Mouse (Mus musculus): ENCODE measurements around the gene Setd1b. TPM values are rescaled to one million over a fixed set of nuclear protein-coding genes. Genes with fewer than 3 reads are reported as not detected.

The Setd1b gene
- polyA plus RNA-seq, 1 experiment from 2014 or later = 9.3 TPM

GRCm38 (mm10) chr5:123152901-123153300 is 10.9 kb downstream of the Setd1b start:
- H3K79me2 ChIP-seq (ENCODE audit: inconsistent target) = peaks cover 90% of the 10 kb centered on the region
- peaks cover 41% of the 10 kb centered on the region for H3K36me3 ChIP-seq (ENCODE audit: inconsistent target)
- WGBS (ENCODE audit: missing documents) = 0% methylated on average over 1 of the region's 1 CpGs
- H3K27ac ChIP-seq = no peak overlapping the region
- no peak overlapping the region for H3K4me3 ChIP-seq (ENCODE audit: inconsistent target)

- WGBS (ENCODE audit: missing documents) = 63% methylated on average over 7 of the region's 7 CpGs
Measured at GRCm38 (mm10) chr5:123155425-123155824, 13.4 kb downstream of the Setd1b start.

GRCm38 (mm10) chr5:123156763-123157162 is 14.8 kb downstream of the Setd1b start:
- no peak overlapping the region for H3K27ac ChIP-seq
- peaks cover 61% of the 10 kb centered on the region for H3K36me3 ChIP-seq (ENCODE audit: inconsistent target)
- WGBS (ENCODE audit: missing documents) = 90% methylated on average over 10 of the region's 12 CpGs
- H3K4me3 ChIP-seq (ENCODE audit: inconsistent target) = no peak overlapping the region
- peaks cover 51% of the 10 kb centered on the region; the same call in 1 of the 2 replicates for H3K79me2 ChIP-seq (ENCODE audit: inconsistent target)

More at GRCm38 (mm10) chr5:123155425-123155824, 13.4 kb downstream of the Setd1b start:
- H3K36me3 ChIP-seq (ENCODE audit: inconsistent target) = peaks cover 51% of the 10 kb centered on the region
- H3K27ac ChIP-seq = no peak overlapping the region
- no peak overlapping the region for H3K4me3 ChIP-seq (ENCODE audit: inconsistent target)
- peaks cover 65% of the 10 kb centered on the region for H3K79me2 ChIP-seq (ENCODE audit: inconsistent target)

- peaks cover 39% of the 10 kb centered on the region; the same call in 1 of the 2 replicates for H3K79me2 ChIP-seq (ENCODE audit: inconsistent target)
- WGBS (ENCODE audit: missing documents) = 68% methylated on average over 4 of the region's 4 CpGs
- H3K4me3 ChIP-seq (ENCODE audit: inconsistent target) = no peak overlapping the region
- H3K27ac ChIP-seq = no peak overlapping the region
- H3K36me3 ChIP-seq (ENCODE audit: inconsistent target) = peaks cover 72% of the 10 kb centered on the region
Measured at GRCm38 (mm10) chr5:123157972-123158371, 16.0 kb downstream of the Setd1b start.

- H3K36me3 ChIP-seq (ENCODE audit: inconsistent target) = peaks cover 76% of the 10 kb centered on the region
- peaks cover 24% of the 10 kb centered on the region; the same call in 1 of the 2 replicates for H3K79me2 ChIP-seq (ENCODE audit: inconsistent target)
- H3K4me3 ChIP-seq (ENCODE audit: inconsistent target) = no peak overlapping the region
- WGBS (ENCODE audit: missing documents) = 94% methylated on average over 4 of the region's 4 CpGs
- no peak overlapping the region for H3K27ac ChIP-seq
Measured at GRCm38 (mm10) chr5:123159446-123159845, 17.5 kb downstream of the Setd1b start.

- Histone ChIP-seq H3K36me3 (ENCODE audit: inconsistent target) (peaks cover 76% of the 10 kb centered on the region), H3K27ac (no peak overlapping the region), H3K4me3 (ENCODE audit: inconsistent target) (no peak overlapping the region), H3K79me2 (ENCODE audit: inconsistent target) (peaks cover 20% of the 10 kb centered on the region; the same call in 1 of the 2 replicates)
- WGBS (ENCODE audit: missing documents) = 95% methylated on average over 11 of the region's 15 CpGs
Measured at GRCm38 (mm10) chr5:123159866-123160265, 17.9 kb downstream of the Setd1b start.

- 95% methylated on average over 6 of the region's 15 CpGs for WGBS (ENCODE audit: missing documents)
- peaks cover 19% of the 10 kb centered on the region; the same call in 1 of the 2 replicates for H3K79me2 ChIP-seq (ENCODE audit: inconsistent target)
- no peak overlapping the region for H3K27ac ChIP-seq
- peaks cover 75% of the 10 kb centered on the region for H3K36me3 ChIP-seq (ENCODE audit: inconsistent target)
- H3K4me3 ChIP-seq (ENCODE audit: inconsistent target) = no peak overlapping the region
Measured at GRCm38 (mm10) chr5:123160341-123160740, 18.3 kb downstream of the Setd1b start.

- WGBS (ENCODE audit: missing documents) = 92% methylated on average over 8 of the region's 9 CpGs
- peaks cover 69% of the 10 kb centered on the region for H3K36me3 ChIP-seq (ENCODE audit: inconsistent target)
- no peak overlapping the region for H3K4me3 ChIP-seq (ENCODE audit: inconsistent target)
- no peaks in the 10 kb centered on the region; the same call in 1 of the 2 replicates for H3K79me2 ChIP-seq (ENCODE audit: inconsistent target)
- H3K27ac ChIP-seq = no peak overlapping the region
Measured at GRCm38 (mm10) chr5:123162942-123163341, 20.9 kb downstream of the Setd1b start.

- 77% methylated on average over 10 of the region's 10 CpGs for WGBS (ENCODE audit: missing documents)
- Histone ChIP-seq H3K4me3 (ENCODE audit: inconsistent target) (no peak overlapping the region), H3K36me3 (ENCODE audit: inconsistent target) (peaks cover 44% of the 10 kb centered on the region), H3K79me2 (ENCODE audit: inconsistent target) (no peaks in the 10 kb centered on the region), H3K27ac (no peak overlapping the region)
Measured at GRCm38 (mm10) chr5:123166437-123166836, 24.4 kb downstream of the Setd1b start.

GRCm38 (mm10) chr5:123167591-123167990 is 25.6 kb downstream of the Setd1b start:
- Histone ChIP-seq H3K4me3 (ENCODE audit: inconsistent target) (no peak overlapping the region), H3K79me2 (ENCODE audit: inconsistent target) (no peaks in the 10 kb centered on the region), H3K27ac (no peak overlapping the region), H3K36me3 (ENCODE audit: inconsistent target) (peaks cover 33% of the 10 kb centered on the region)
- 48% methylated on average over 4 of the region's 5 CpGs for WGBS (ENCODE audit: missing documents)

GRCm38 (mm10) chr5:123169284-123169683 is 27.3 kb downstream of the Setd1b start, which contains the start of gene Psmd9:
Gene Psmd9 (plus strand): TSS chr5:123169413.
- Histone ChIP-seq H3K27ac (no peak within 1 kb of the TSS), H3K36me3 (ENCODE audit: inconsistent target) (peaks cover 17% of the 10 kb centered on the region), H3K4me3 (ENCODE audit: inconsistent target) (no peak within 1 kb of the TSS), H3K79me2 (ENCODE audit: inconsistent target) (no peaks in the 10 kb centered on the region)
- 91% methylated on average over 5 of the region's 5 CpGs for WGBS (ENCODE audit: missing documents)

GRCm38 (mm10) chr5:123170365-123170764 is 28.4 kb downstream of the Setd1b start:
- WGBS (ENCODE audit: missing documents) = 90% methylated on average over 9 of the region's 9 CpGs
- Histone ChIP-seq H3K79me2 (ENCODE audit: inconsistent target) (no peaks in the 10 kb centered on the region), H3K4me3 (ENCODE audit: inconsistent target) (no peak overlapping the region), H3K36me3 (ENCODE audit: inconsistent target) (peaks cover 12% of the 10 kb centered on the region; the same call in 1 of the 2 replicates), H3K27ac (no peak overlapping the region)

GRCm38 (mm10) chr5:123171646-123172350 is 29.8 kb downstream of the Setd1b start:
- H3K4me3 ChIP-seq (ENCODE audit: inconsistent target) = no peak overlapping the region
- H3K27ac ChIP-seq = no peak overlapping the region
- 29% methylated on average over 22 of the region's 22 CpGs for WGBS (ENCODE audit: missing documents)

GRCm38 (mm10) chr5:123178792-123179191 is 36.8 kb downstream of the Setd1b start:
- Histone ChIP-seq H3K79me2 (ENCODE audit: inconsistent target) (no peaks in the 10 kb centered on the region), H3K36me3 (ENCODE audit: inconsistent target) (no peaks in the 10 kb centered on the region), H3K4me3 (ENCODE audit: inconsistent target) (no peak overlapping the region), H3K27ac (no peak overlapping the region)
- 85% methylated on average over 5 of the region's 5 CpGs for WGBS (ENCODE audit: missing documents)

More at GRCm38 (mm10) chr5:123171646-123172350, 29.8 kb downstream of the Setd1b start:
- Histone ChIP-seq H3K36me3 (ENCODE audit: inconsistent target) (peaks cover 4% of the 10 kb centered on the region; the same call in 1 of the 2 replicates), H3K79me2 (ENCODE audit: inconsistent target) (no peaks in the 10 kb centered on the region)

GRCm38 (mm10) chr5:123180390-123180789 is 38.4 kb downstream of the Setd1b start:
- Histone ChIP-seq H3K27ac (no peak overlapping the region), H3K79me2 (ENCODE audit: inconsistent target) (no peaks in the 10 kb centered on the region), H3K4me3 (ENCODE audit: inconsistent target) (no peak overlapping the region), H3K36me3 (ENCODE audit: inconsistent target) (no peaks in the 10 kb centered on the region)
- WGBS (ENCODE audit: missing documents) = 95% methylated on average over 15 of the region's 15 CpGs
